Mouse (Mus musculus): ENCODE measurements around the gene Gcfc2. TPM values are rescaled to one million over a fixed set of nuclear protein-coding genes. Genes with fewer than 3 reads are reported as not detected.

The Gcfc2 gene
- 6.0 and 6.7 TPM in 2 replicates for polyA plus RNA-seq (2015; fragmentation: Nextera tagmentation; extraction: Ambion mirVana)

GRCm38 (mm10) chr6:81923523-81924142 is at the start of gene Gcfc2:
Gene Gcfc2 (plus strand): TSS chr6:81923669.
- Histone ChIP-seq H3K9ac (peak within 1 kb of the TSS; percentile 92), H3K27ac (replicated peaks) (peak within 1 kb of the TSS; percentile 73), H3K36me3 (no peaks in the 10 kb centered on the region; the same call in none of the 2 replicates), H3K4me1 (replicated peaks) (peaks cover 13% of the 10 kb centered on the region), H3K9me3 (no peaks in the 10 kb centered on the region), H3K4me2 (peak within 1 kb of the TSS; percentile 70), H3K4me3 (peak within 1 kb of the TSS; percentile 91), H3K27me3 (no peaks in the 10 kb centered on the region)
- WGBS = under 1% methylated on average over 50 of the region's 56 CpGs
- peak; percentile 97 for ATAC-seq (ENCODE audit: low FRiP score, low read depth)

DNA sequence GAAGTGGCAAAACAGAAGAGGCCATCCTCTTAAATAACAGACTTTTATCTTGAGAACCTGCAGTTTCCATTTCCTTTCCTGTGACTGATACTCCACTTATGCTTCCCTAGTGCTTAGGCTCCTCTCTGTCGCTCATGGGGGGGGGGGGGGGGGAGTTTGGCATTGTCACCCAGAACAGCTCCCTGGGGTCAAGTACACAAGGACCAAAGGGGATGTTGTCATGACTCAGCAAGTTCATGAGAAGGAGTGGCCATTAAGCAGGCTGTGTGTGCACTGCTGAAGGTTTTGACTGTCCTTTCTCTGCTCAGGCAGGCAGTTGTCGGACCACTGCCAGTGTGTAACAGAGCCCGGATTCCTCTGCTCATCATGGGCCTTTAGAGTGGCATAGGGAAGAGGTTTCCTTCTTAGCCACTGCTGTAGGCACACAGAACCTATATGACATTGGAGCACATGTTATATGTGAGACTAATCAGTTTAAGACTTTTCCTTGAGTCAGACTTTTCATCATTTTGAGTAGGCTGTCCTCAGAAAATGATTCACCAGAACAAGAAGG is 27.7 kb upstream of the Gcfc2 start:
- Histone ChIP-seq H3K27ac (replicated peaks) (no peak overlapping the region), H3K4me3 (no peak overlapping the region), H3K4me1 (replicated peaks) (no peaks in the 10 kb centered on the region), H3K36me3 (no peaks in the 10 kb centered on the region), H3K4me2 (no peak overlapping the region), H3K27me3 (no peaks in the 10 kb centered on the region), H3K9ac (no peak overlapping the region), H3K9me3 (no peaks in the 10 kb centered on the region)
- no peak for ATAC-seq (ENCODE audit: low FRiP score, low read depth)
- WGBS = 64% methylated on average over 3 of the region's 3 CpGs

DNA sequence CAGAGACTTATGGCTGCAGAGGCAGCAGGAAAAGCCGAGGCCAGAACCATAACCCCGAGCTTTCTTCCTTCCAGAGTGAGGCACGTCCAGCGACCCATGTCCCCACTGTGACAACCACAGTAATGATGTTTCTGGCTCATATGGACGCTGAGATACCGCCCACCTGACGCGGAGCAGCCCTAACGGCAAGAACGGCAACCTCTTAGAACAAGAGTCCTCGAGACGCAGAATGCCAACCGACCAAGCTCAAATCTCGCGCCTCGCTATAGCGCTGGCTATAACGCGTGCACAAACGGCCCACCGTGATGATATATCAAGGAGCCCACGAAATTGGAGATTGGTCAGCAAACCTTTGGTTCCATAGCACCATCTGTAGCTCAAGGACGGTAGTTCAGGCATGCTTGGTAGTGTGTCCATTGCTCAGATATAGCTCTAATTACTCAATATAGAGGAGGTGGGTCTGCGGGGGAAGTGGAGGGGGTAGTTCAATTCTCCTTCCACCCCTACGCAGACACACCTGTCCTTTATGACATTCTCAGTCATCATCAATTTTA is 13.1 kb upstream of the Gcfc2 start:
- Histone ChIP-seq H3K27ac (replicated peaks) (no peak overlapping the region), H3K9me3 (no peaks in the 10 kb centered on the region)
- ATAC-seq (ENCODE audit: low FRiP score, low read depth) = no peak

GRCm38 (mm10) chr6:81911244-81911643 is 12.2 kb upstream of the Gcfc2 start:
- no peaks in the 10 kb centered on the region for H3K27me3 ChIP-seq
- H3K36me3 ChIP-seq = no peaks in the 10 kb centered on the region
- H3K9ac ChIP-seq = no peak overlapping the region
- no peak overlapping the region for H3K4me2 ChIP-seq
- no peak for ATAC-seq (ENCODE audit: low FRiP score, low read depth)
- H3K4me1 ChIP-seq (replicated peaks) = no peaks in the 10 kb centered on the region
- H3K27ac ChIP-seq (replicated peaks) = no peak overlapping the region
- WGBS = 90% methylated on average over 5 of the region's 5 CpGs
- H3K4me3 ChIP-seq = no peak overlapping the region
- H3K9me3 ChIP-seq = no peaks in the 10 kb centered on the region

More for the DNA sequence above, 13.1 kb upstream of the Gcfc2 start:
- Histone ChIP-seq H3K4me3 (no peak overlapping the region), H3K36me3 (no peaks in the 10 kb centered on the region), H3K4me2 (no peak overlapping the region), H3K9ac (no peak overlapping the region), H3K27me3 (no peaks in the 10 kb centered on the region), H3K4me1 (replicated peaks) (no peaks in the 10 kb centered on the region)
- 88% methylated on average over 25 of the region's 25 CpGs for WGBS

DNA sequence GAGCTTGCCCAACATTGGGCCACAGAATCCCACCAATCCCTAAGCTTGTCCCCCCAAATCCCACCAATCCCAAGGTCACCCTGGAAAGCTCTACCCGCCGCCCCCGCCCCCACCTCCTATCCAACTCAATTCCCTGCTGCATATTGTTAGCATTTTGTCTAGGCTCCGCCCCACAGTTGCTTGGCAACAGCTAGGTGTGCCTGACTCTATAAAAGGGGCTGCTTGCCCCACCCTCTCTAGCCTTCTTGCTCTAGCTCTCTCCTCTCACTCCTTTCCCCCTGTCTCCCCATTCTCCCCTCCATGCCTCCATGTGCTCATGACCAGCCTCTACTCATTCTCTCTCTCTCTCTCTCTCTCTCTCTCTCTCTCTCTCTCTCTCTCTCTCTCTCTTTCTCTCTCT is 11.8 kb upstream of the Gcfc2 start:
- H3K9ac ChIP-seq = no peak overlapping the region
- ATAC-seq (ENCODE audit: low FRiP score, low read depth) = no peak
- H3K36me3 ChIP-seq = no peaks in the 10 kb centered on the region
- H3K27me3 ChIP-seq = no peaks in the 10 kb centered on the region
- H3K4me3 ChIP-seq = no peak overlapping the region
- no peaks in the 10 kb centered on the region for H3K9me3 ChIP-seq
- no peaks in the 10 kb centered on the region for H3K4me1 ChIP-seq (replicated peaks)
- no peak overlapping the region for H3K27ac ChIP-seq (replicated peaks)
- no peak overlapping the region for H3K4me2 ChIP-seq
- 80% methylated on average over 4 of the region's 4 CpGs for WGBS

- WGBS = 75% methylated on average over 3 of the region's 3 CpGs
- H3K4me1 ChIP-seq (replicated peaks) = no peaks in the 10 kb centered on the region
Measured at GRCm38 (mm10) chr6:81912177-81912576, 11.3 kb upstream of the Gcfc2 start.

GRCm38 (mm10) chr6:81924304-81924703 is 835 bp downstream of the Gcfc2 start:
- 16% methylated on average over 5 of the region's 5 CpGs for WGBS
- Histone ChIP-seq H3K4me1 (replicated peaks) (peaks cover 13% of the 10 kb centered on the region), H3K27me3 (no peaks in the 10 kb centered on the region), H3K36me3 (no peaks in the 10 kb centered on the region; the same call in none of the 2 replicates), H3K9me3 (no peaks in the 10 kb centered on the region), H3K9ac (peak overlapping the region; percentile 92), H3K4me2 (peak overlapping the region; percentile 70), H3K4me3 (peak overlapping the region; percentile 91), H3K27ac (replicated peaks) (no peak overlapping the region)
- no peak for ATAC-seq (ENCODE audit: low FRiP score, low read depth)

More at GRCm38 (mm10) chr6:81912177-81912576, 11.3 kb upstream of the Gcfc2 start:
- H3K9ac ChIP-seq = no peak overlapping the region
- ATAC-seq (ENCODE audit: low FRiP score, low read depth) = no peak
- no peaks in the 10 kb centered on the region for H3K36me3 ChIP-seq
- H3K27me3 ChIP-seq = no peaks in the 10 kb centered on the region
- H3K4me2 ChIP-seq = no peak overlapping the region
- no peak overlapping the region for H3K27ac ChIP-seq (replicated peaks)
- no peak overlapping the region for H3K4me3 ChIP-seq
- H3K9me3 ChIP-seq = no peaks in the 10 kb centered on the region

DNA sequence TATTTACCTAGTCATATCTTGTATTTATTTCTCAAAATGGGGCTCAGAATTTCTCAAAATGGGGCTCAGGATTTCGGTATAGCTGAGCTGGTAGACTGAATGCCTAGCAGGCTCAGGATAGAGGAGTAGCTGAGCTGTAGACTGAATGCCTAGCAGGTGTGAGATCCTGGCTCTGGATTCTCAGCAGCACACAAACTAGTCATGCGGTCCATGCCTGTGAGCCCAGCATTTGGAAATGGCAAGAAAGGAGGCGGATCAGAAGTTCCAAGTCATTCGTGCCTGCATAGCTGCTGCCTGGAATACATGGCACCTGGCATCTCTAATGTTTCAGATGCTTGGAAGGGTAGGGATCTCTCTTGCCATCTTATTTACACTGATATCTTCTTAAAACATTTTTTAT is 5.9 kb downstream of the Gcfc2 start:
- WGBS = 93% methylated on average over 4 of the region's 4 CpGs
- Histone ChIP-seq H3K27me3 (no peaks in the 10 kb centered on the region), H3K4me1 (replicated peaks) (peaks cover 10% of the 10 kb centered on the region), H3K9ac (no peak overlapping the region), H3K4me3 (no peak overlapping the region), H3K27ac (replicated peaks) (no peak overlapping the region), H3K4me2 (no peak overlapping the region), H3K9me3 (no peaks in the 10 kb centered on the region), H3K36me3 (peaks cover 38% of the 10 kb centered on the region)
- ATAC-seq (ENCODE audit: low FRiP score, low read depth) = no peak

DNA sequence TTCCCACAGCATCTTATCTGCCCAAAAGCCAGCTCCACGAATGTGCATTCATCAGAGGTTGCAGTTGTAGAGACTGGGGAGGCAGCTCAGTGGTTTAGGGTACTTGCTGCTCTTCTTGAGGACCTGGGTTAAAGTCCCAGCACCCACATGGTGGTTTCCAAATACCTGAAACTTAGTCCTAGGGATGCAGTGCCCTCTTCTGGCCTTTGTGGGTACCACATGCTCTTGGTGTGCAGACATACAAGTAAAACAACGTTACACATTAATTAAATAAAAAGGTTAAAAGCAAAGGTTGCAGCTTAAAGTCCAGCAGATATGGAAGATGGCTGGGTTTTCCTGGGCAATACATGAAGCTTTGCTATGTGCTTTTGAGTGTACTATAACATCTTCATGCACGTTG is 9.8 kb downstream of the Gcfc2 start:
- no peaks in the 10 kb centered on the region for H3K27me3 ChIP-seq
- peaks cover 62% of the 10 kb centered on the region for H3K36me3 ChIP-seq
- H3K4me3 ChIP-seq = no peak overlapping the region
- no peak overlapping the region for H3K27ac ChIP-seq (replicated peaks)
- no peaks in the 10 kb centered on the region for H3K9me3 ChIP-seq
- H3K4me1 ChIP-seq (replicated peaks) = no peaks in the 10 kb centered on the region
- no peak overlapping the region for H3K9ac ChIP-seq
- WGBS = 98% methylated on average over 3 of the region's 3 CpGs
- H3K4me2 ChIP-seq = no peak overlapping the region
- no peak for ATAC-seq (ENCODE audit: low FRiP score, low read depth)

DNA sequence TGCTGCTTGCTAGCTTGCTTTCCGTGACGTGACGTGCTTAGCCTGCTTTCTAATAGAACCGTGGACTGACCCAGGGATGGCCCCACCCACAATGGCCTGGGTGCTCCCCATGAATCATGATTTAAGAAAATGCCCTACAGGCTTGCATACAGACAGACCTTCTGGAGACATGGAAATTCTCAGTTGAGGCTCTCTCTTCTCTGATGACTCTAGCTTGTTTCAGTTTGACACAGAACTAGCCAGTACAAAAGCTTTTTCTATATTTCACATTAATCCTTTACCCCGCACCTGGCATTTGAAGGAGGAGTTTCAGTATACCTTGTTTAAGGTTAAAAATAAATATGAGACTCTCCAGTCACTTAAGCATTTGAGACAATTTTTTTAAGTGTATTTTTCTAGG is 18.2 kb downstream of the Gcfc2 start:
- H3K4me2 ChIP-seq = no peak overlapping the region
- no peak overlapping the region for H3K9ac ChIP-seq
- no peaks in the 10 kb centered on the region for H3K9me3 ChIP-seq
- peaks cover 69% of the 10 kb centered on the region for H3K36me3 ChIP-seq
- no peak overlapping the region for H3K4me3 ChIP-seq
- WGBS = 92% methylated on average over 5 of the region's 5 CpGs
- no peak for ATAC-seq (ENCODE audit: low FRiP score, low read depth)
- H3K27me3 ChIP-seq = no peaks in the 10 kb centered on the region
- no peaks in the 10 kb centered on the region for H3K4me1 ChIP-seq (replicated peaks)
- H3K27ac ChIP-seq (replicated peaks) = no peak overlapping the region

GRCm38 (mm10) chr6:81943281-81943680 is 19.8 kb downstream of the Gcfc2 start:
- H3K9ac ChIP-seq = no peak overlapping the region
- no peaks in the 10 kb centered on the region for H3K4me1 ChIP-seq (replicated peaks)
- no peak overlapping the region for H3K4me2 ChIP-seq
- no peak for ATAC-seq (ENCODE audit: low FRiP score, low read depth)
- no peak overlapping the region for H3K27ac ChIP-seq (replicated peaks)
- H3K27me3 ChIP-seq = no peaks in the 10 kb centered on the region
- WGBS = 91% methylated on average over 2 of the region's 2 CpGs
- peaks cover 69% of the 10 kb centered on the region for H3K36me3 ChIP-seq
- no peaks in the 10 kb centered on the region for H3K9me3 ChIP-seq
- H3K4me3 ChIP-seq = no peak overlapping the region

GRCm38 (mm10) chr6:81944432-81944831 is 21.0 kb downstream of the Gcfc2 start:
- ATAC-seq (ENCODE audit: low FRiP score, low read depth) = no peak
- 95% methylated on average over 3 of the region's 3 CpGs for WGBS
- no peaks in the 10 kb centered on the region for H3K4me1 ChIP-seq (replicated peaks)
- H3K9ac ChIP-seq = no peak overlapping the region
- H3K27me3 ChIP-seq = no peaks in the 10 kb centered on the region
- H3K9me3 ChIP-seq = no peaks in the 10 kb centered on the region
- H3K36me3 ChIP-seq = peaks cover 74% of the 10 kb centered on the region
- no peak overlapping the region for H3K4me2 ChIP-seq
- H3K4me3 ChIP-seq = no peak overlapping the region
- H3K27ac ChIP-seq (replicated peaks) = no peak overlapping the region

Data from hindbrain, embryonic 15.5 days (tissue).